ENCODE assay signal across 17 mouse cellular contexts in genomic region chr12:44940325-44940724, GRCm38 (mm10).
"Had no signal": no experiment of that assay in that cellular context is flagged by ENCODE, and none has a peak within 500 bp of the region (broad histone marks: within the 10 kb centered on the region; RNA-seq: fewer than 3 reads in every experiment).

No protein-coding gene starts in this region.

- H3K4me2 ChIP-seq: limb, embryonic 13.5 days; liver, embryonic 12.5 days; liver, embryonic 15.5 days; lung, embryonic 15.5 days; midbrain, embryonic 13.5 days had no signal

- H3K4me1 ChIP-seq: limb, embryonic 10.5 days; liver, embryonic 12.5 days; liver, embryonic 15.5 days; lung, embryonic 15.5 days; midbrain, embryonic 13.5 days had no signal

- H3K4me3 ChIP-seq: limb, embryonic 10.5 days; limb, embryonic 13.5 days; liver, embryonic 12.5 days; liver, embryonic 15.5 days; lung, embryonic 15.5 days; midbrain, embryonic 13.5 days had no signal

- DNase-seq: kidney, adult 18-20 months; kidney, adult 9 months; kidney, postnatal 14 days; kidney, postnatal 4 days; liver; lung, adult 18-20 months; lung, postnatal 10 days; lung, postnatal 36 days; thymus, adult 2 months; thymus, postnatal 14 days had no signal

- H3K9ac ChIP-seq: limb, embryonic 13.5 days; liver, embryonic 12.5 days; liver, embryonic 15.5 days; lung, embryonic 15.5 days; midbrain, embryonic 13.5 days had no signal

- H3K9me3 ChIP-seq: limb, embryonic 10.5 days; limb, embryonic 13.5 days; liver, embryonic 12.5 days; liver, embryonic 15.5 days; lung, embryonic 15.5 days; midbrain, embryonic 13.5 days had no signal

- H3K27me3 ChIP-seq: limb, embryonic 13.5 days; liver, embryonic 12.5 days; liver, embryonic 15.5 days; lung, embryonic 15.5 days; midbrain, embryonic 13.5 days had no signal

- H3K27ac ChIP-seq: limb, embryonic 10.5 days; limb, embryonic 13.5 days; liver, embryonic 12.5 days; liver, embryonic 15.5 days; lung, embryonic 15.5 days; midbrain, embryonic 13.5 days had no signal

- ATAC-seq: liver, embryonic 12.5 days; midbrain, embryonic 13.5 days; midbrain, embryonic 16.5 days had no signal

- H3K36me3 ChIP-seq: limb, embryonic 10.5 days; limb, embryonic 13.5 days; liver, embryonic 12.5 days; liver, embryonic 15.5 days; lung, embryonic 15.5 days; midbrain, embryonic 13.5 days had no signal
